Mouse (Mus musculus): ENCODE data around the gene Olfr1303.

Olfr1303 gene

DNA sequence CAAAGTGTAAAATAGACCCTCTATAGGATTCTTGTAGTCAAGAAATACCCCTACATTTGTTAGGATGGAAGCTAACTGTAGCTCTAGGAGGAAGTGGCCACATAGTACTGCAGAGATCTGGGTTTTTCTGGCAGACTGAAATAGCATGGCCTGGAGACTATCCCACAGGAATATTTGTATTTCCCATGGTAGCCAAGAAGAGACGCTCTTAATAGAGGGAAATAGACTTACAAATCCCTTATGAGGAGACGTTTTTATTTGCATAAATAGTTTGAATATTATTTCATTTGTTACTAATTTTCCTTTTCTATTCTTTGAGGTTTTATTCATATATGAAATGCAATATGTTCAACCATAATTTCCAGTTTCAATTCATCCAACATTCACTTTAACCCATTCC, at the start of gene Olfr1303:
TSS of gene Olfr1303 (minus strand) at position 101 of the 400 bp plus-strand sequence.
- no peak for DNase-seq (ENCODE audit: low spot score)

DNA sequence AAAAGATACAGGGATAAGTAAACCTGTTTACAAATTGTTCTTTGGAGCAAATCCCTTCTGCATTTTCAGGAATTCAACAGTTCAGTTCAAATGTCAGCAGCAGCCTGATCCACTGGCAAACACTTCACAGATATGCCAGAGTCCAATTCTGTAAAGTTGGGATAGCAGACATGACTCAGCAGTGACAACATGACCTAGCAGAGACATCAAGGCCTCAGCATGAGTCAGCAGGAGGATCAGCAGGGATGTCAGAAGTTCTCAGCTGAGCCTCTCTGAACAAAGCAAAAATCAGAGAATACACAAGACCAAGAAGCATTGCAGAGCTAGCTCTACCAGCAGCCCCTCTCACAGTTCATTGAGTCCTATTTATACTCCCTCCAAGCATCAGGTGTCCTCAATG, 7.2 kb downstream of the Olfr1303 start:
- DNase-seq (ENCODE audit: low spot score) = no peak

DNA sequence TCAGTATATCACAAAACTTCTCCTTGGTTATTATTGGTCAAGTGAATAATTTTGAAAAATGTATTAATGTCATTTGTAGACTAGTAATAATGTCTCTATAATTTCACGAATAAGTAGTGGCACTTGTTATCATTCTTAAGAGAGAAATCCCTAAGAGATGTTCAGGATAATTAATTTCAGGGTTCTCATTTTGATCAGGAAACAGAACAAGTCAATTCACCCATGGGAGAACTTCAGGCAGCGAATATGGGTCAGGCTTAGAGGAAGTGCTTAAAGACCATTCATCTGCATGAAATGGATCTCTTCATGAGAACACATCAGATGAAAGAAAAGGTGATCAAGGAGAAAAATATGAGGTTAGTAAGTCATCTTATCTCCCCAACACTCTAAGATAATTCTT, 43.0 kb downstream of the Olfr1303 start, which contains the start of gene Olfr1302:
TSS of gene Olfr1302 (plus strand) at position 301 of the 400 bp plus-strand sequence.
- no peak for DNase-seq (ENCODE audit: low spot score)
